In genomic region chr2:59758139-59758918, GRCm38 (mm10) we compare ENCODE assay signal across 18 mouse cellular contexts.
DNase-seq lines count a peak whose midpoint lies in the region; ATAC-seq and TF ChIP-seq lines count a peak whose summit lies in the region.
"Had no signal": no experiment of that assay in that cellular context is flagged by ENCODE, and none has a peak within 500 bp of the region (broad histone marks: within the 10 kb centered on the region; RNA-seq: fewer than 3 reads in every experiment).

No protein-coding gene starts in this region.

- H3K4me1 ChIP-seq in kidney, embryonic 15.5 days, result peaks cover 61% of the 10 kb centered on the region
- no peaks in the 10 kb centered on the region for H3K4me1 ChIP-seq in embryonic facial prominence, embryonic 11.5 days (ENCODE audit: control insufficient read depth, insufficient read depth, low read length)
- H3K4me1 ChIP-seq in limb, embryonic 15.5 days, result peaks cover 44% of the 10 kb centered on the region
- H3K4me1 ChIP-seq in midbrain, embryonic 10.5 days, result peaks cover 26% of the 10 kb centered on the region
- H3K4me1 ChIP-seq: midbrain, embryonic 13.5 days had no signal

- POLR2A ChIA-PET in Patski (lab: Charles Lee), result no interaction called here

- 71% methylated on average over 9 of the region's 9 CpGs for WGBS in kidney, embryonic 15.5 days
- WGBS in embryonic facial prominence, embryonic 11.5 days, result 40% methylated on average over 9 of the region's 9 CpGs
- 31% methylated on average over 9 of the region's 9 CpGs for WGBS in limb, embryonic 15.5 days
- 72% methylated on average over 9 of the region's 9 CpGs for WGBS in midbrain, embryonic 10.5 days

- H3K4me2 ChIP-seq in kidney, embryonic 15.5 days, result no peak overlapping the region
- H3K4me2 ChIP-seq in embryonic facial prominence, embryonic 11.5 days (ENCODE audit: low read depth, low read length), result no peak overlapping the region
- H3K4me2 ChIP-seq in limb, embryonic 15.5 days, result no peak overlapping the region
- H3K4me2 ChIP-seq: forebrain, embryonic 15.5 days; heart, embryonic 11.5 days; limb, embryonic 13.5 days; midbrain, embryonic 13.5 days had no signal

- no peak for TF ChIP-seq CTCF in Patski (IDR thresholded peaks at IDR 0.05)

- H3K4me3 ChIP-seq in kidney, embryonic 15.5 days (replicated peaks), result no peak overlapping the region
- no peak overlapping the region for H3K4me3 ChIP-seq in embryonic facial prominence, embryonic 11.5 days (ENCODE audit: low read depth, low read length)
- no peak overlapping the region for H3K4me3 ChIP-seq in limb, embryonic 15.5 days
- H3K4me3 ChIP-seq in midbrain, embryonic 10.5 days, result no peak overlapping the region
- H3K4me3 ChIP-seq: forebrain, embryonic 15.5 days; hindbrain, embryonic 10.5 days; limb, embryonic 13.5 days; midbrain, embryonic 13.5 days had no signal

- DNase-seq in kidney, postnatal 4 days, result no peak
- no peak for DNase-seq in Patski (ENCODE audit: low read depth, low spot score)
- peak; percentile 62 for DNase-seq in embryonic facial prominence, embryonic 11.5 days (ENCODE audit: low spot score)
- no peak for DNase-seq in midbrain, embryonic 10.5 days (ENCODE audit: low spot score)
- DNase-seq: adrenal gland, adult 2 months; cerebellum, adult 11 months; cerebellum, postnatal 10 days had no signal

- peaks cover 21% of the 10 kb centered on the region for H3K36me3 ChIP-seq in kidney, embryonic 15.5 days
- H3K36me3 ChIP-seq in embryonic facial prominence, embryonic 11.5 days (replicated peaks; ENCODE audit: control insufficient read depth, insufficient read depth, low read depth, low read length), result no peaks in the 10 kb centered on the region
- 0 out of 2 replicates have a peak, but pooled peaks cover 3% of the 10 kb centered on the region for H3K36me3 ChIP-seq in limb, embryonic 15.5 days
- H3K36me3 ChIP-seq in midbrain, embryonic 10.5 days, result no peaks in the 10 kb centered on the region
- H3K36me3 ChIP-seq: forebrain, embryonic 15.5 days; hindbrain, embryonic 10.5 days; midbrain, embryonic 13.5 days had no signal

- no peak overlapping the region for H3K9ac ChIP-seq in kidney, embryonic 15.5 days
- H3K9ac ChIP-seq in embryonic facial prominence, embryonic 11.5 days (replicated peaks; ENCODE audit: low read length), result no peak overlapping the region
- no peak overlapping the region for H3K9ac ChIP-seq in limb, embryonic 15.5 days
- H3K9ac ChIP-seq: forebrain, embryonic 15.5 days; limb, embryonic 13.5 days; liver, embryonic 14.5 days; midbrain, embryonic 13.5 days had no signal

- no peak for ATAC-seq in kidney, embryonic 15.5 days (replicated peaks; ENCODE audit: low FRiP score)
- peak; percentile 32 for ATAC-seq in Patski
- 0 out of 2 replicates have a peak, but pooled peaks have one; percentile 54 for ATAC-seq in embryonic facial prominence, embryonic 11.5 days (replicated peaks; ENCODE audit: insufficient number of reproducible peaks, low FRiP score, low TSS enrichment, low read depth)
- ATAC-seq in limb, embryonic 15.5 days (ENCODE audit: insufficient number of reproducible peaks, low FRiP score, low TSS enrichment, low read depth), result no peak
- ATAC-seq in megakaryocyte progenitor cell, adult 5-6 weeks (replicated peaks; ENCODE audit: poor library complexity), result no peak
- ATAC-seq: forebrain, embryonic 15.5 days; intestine, postnatal 0 days; lung, postnatal 0 days; midbrain, embryonic 13.5 days had no signal

- peak overlapping the region; percentile 65 for H3K27ac ChIP-seq in kidney, embryonic 15.5 days
- H3K27ac ChIP-seq in embryonic facial prominence, embryonic 11.5 days (replicated peaks; ENCODE audit: low read depth, low read length), result no peak overlapping the region
- H3K27ac ChIP-seq in limb, embryonic 15.5 days, result 0 out of 2 replicates have a peak overlapping the region, but pooled peaks have one; percentile 54
- no peak overlapping the region for H3K27ac ChIP-seq in midbrain, embryonic 10.5 days (replicated peaks)
- H3K27ac ChIP-seq: forebrain, embryonic 15.5 days; hindbrain, embryonic 10.5 days; liver, embryonic 14.5 days; midbrain, embryonic 13.5 days had no signal

- no peaks in the 10 kb centered on the region for H3K27me3 ChIP-seq in kidney, embryonic 15.5 days
- no peaks in the 10 kb centered on the region for H3K27me3 ChIP-seq in Patski
- H3K27me3 ChIP-seq in embryonic facial prominence, embryonic 11.5 days (ENCODE audit: control insufficient read depth, insufficient read depth, low read length), result no peaks in the 10 kb centered on the region
- no peaks in the 10 kb centered on the region for H3K27me3 ChIP-seq in limb, embryonic 15.5 days
- H3K27me3 ChIP-seq in midbrain, embryonic 10.5 days (ENCODE audit: low read depth, poor library complexity, severe bottlenecking), result no peaks in the 10 kb centered on the region
- H3K27me3 ChIP-seq: forebrain, embryonic 15.5 days; limb, embryonic 13.5 days; midbrain, embryonic 13.5 days had no signal

- H3K9me3 ChIP-seq in kidney, embryonic 15.5 days (replicated peaks), result no peaks in the 10 kb centered on the region
- H3K9me3 ChIP-seq in embryonic facial prominence, embryonic 11.5 days (replicated peaks; ENCODE audit: control insufficient read depth, low read length), result no peaks in the 10 kb centered on the region
- no peaks in the 10 kb centered on the region for H3K9me3 ChIP-seq in limb, embryonic 15.5 days
- no peaks in the 10 kb centered on the region for H3K9me3 ChIP-seq in midbrain, embryonic 10.5 days (replicated peaks)
- H3K9me3 ChIP-seq: forebrain, embryonic 15.5 days; hindbrain, embryonic 10.5 days; limb, embryonic 13.5 days; midbrain, embryonic 13.5 days had no signal

- in situ Hi-C loops in Patski (cut with MboI; ENCODE audit: low pct_unique_long_range_greater_than_20kb), result no loop called here

- CTCF ChIA-PET in Patski (lab: Charles Lee), result interaction anchor here (0.9 to 1.5 kb wide), 5 partner anchors 7 to 216 kb away, joined by 3 to 5 read pairs (median 4); no protein-coding TSS in a partner anchor

Comparison
In these comparisons a context has a peak if more than half of its experiments do, and no peak if none do; other contexts are left out.
1. ATAC-seq: peak in Patski (single experiment) and embryonic facial prominence, embryonic 11.5 days (single experiment); none in kidney, embryonic 15.5 days (single experiment), limb, embryonic 15.5 days (single experiment) and megakaryocyte progenitor cell, adult 5-6 weeks (single experiment).
2. H3K27ac ChIP-seq: peak in kidney, embryonic 15.5 days (single experiment) and limb, embryonic 15.5 days (single experiment); none in embryonic facial prominence, embryonic 11.5 days (single experiment) and midbrain, embryonic 10.5 days (single experiment).